Mouse (Mus musculus) limb, embryonic 13.5 days (tissue): ENCODE data around the gene Urm1. TPM values are rescaled to one million over a fixed set of nuclear protein-coding genes. Genes with fewer than 3 reads are reported as not detected.
A peak's percentile ranks its signal among the peaks of the same experiment; 100 is the strongest.

Experiments used
- ATAC-seq: fragments of 200-750 bp; cut with Nextera tagmentation; 2 replicates; pipeline ENCODE4 v1.8.0; 2017; ENCODE audit warnings: low read depth, moderate number of reproducible peaks, moderate TSS enrichment; ENCODE audit not compliant: low FRiP score
- H3K27ac ChIP-seq: fragments of 300-500 bp; sonication (generic); 2 replicates; pipeline ENCODE4 v1.5.1; 2015; ENCODE audit warnings: inconsistent platforms, mild to moderate bottlenecking, moderate library complexity
- H3K27me3 ChIP-seq: fragments of 300-500 bp; sonication (generic); 2 replicates; pipeline ENCODE4 v1.6.1; 2015; ENCODE audit warnings: mild to moderate bottlenecking, inconsistent platforms
- H3K36me3 ChIP-seq: fragments of 300-500 bp; sonication (generic); 2 replicates; pipeline ENCODE4 v1.6.1; 2015; ENCODE audit warnings: inconsistent platforms, mild to moderate bottlenecking, moderate library complexity
- H3K4me1 ChIP-seq: fragments of 300-500 bp; sonication (generic); 2 replicates; pipeline ENCODE4 v1.6.1; 2015; ENCODE audit warnings: inconsistent platforms
- H3K4me2 ChIP-seq: fragments of 300-500 bp; sonication (generic); replicated peaks from 2 replicates; pipeline ENCODE4 v1.6.1; 2015; ENCODE audit warnings: inconsistent platforms, mild to moderate bottlenecking, moderate library complexity
- H3K4me3 ChIP-seq: fragments of 300-500 bp; sonication (generic); 2 replicates; pipeline ENCODE4 v1.5.1; 2015; ENCODE audit warnings: moderate library complexity, mild to moderate bottlenecking, inconsistent platforms
- H3K9ac ChIP-seq: fragments of 300-500 bp; sonication (generic); 2 replicates; pipeline ENCODE4 v1.6.1; 2015; ENCODE audit warnings: mild to moderate bottlenecking, inconsistent platforms
- H3K9me3 ChIP-seq: fragments of 300-500 bp; sonication (generic); 2 replicates; pipeline ENCODE4 v1.6.1; 2016; ENCODE audit warnings: inconsistent platforms
- WGBS: fragments of 180-500 bp; shearing (Covaris S2); methylation state at CpG from one replicate; pipeline ENCODE4 v1.1.7; 2015; 5-methylcytosine and 5-hydroxymethylcytosine counted together
- polyA plus RNA-seq: library from polyadenylated mRNA; unstranded; fragments of >200 nt; fragmentation: Nextera tagmentation; extraction: Ambion mirVana; gene quantifications from 2 replicates; pipeline ENCODE4 v1.2.1, GENCODE M21; 2015

The Urm1 gene
- polyA plus RNA-seq, 1 experiment from 2014 or later, result 27.2 TPM

- Histone ChIP-seq H3K27me3 (peaks cover 19% of the 10 kb centered on the region), H3K9ac (no peak overlapping the region), H3K27ac (no peak overlapping the region), H3K4me1 (0 out of 2 replicates have a peak, but pooled peaks cover 6% of the 10 kb centered on the region), H3K36me3 (no peaks in the 10 kb centered on the region), H3K4me3 (no peak overlapping the region), H3K9me3 (no peaks in the 10 kb centered on the region), H3K4me2 (no peak overlapping the region)
- 76% methylated on average over 10 of the region's 10 CpGs for WGBS
- ATAC-seq, result no peak
Measured at GRCm38 (mm10) chr2:29855585-29856210, 35.8 kb downstream of the Urm1 start.

- 14% methylated on average over 19 of the region's 19 CpGs for WGBS
- H3K36me3 ChIP-seq, result no peaks in the 10 kb centered on the region
- H3K4me2 ChIP-seq, result no peak overlapping the region
- peaks cover 19% of the 10 kb centered on the region for H3K27me3 ChIP-seq
- peak overlapping the region; percentile 19; the same call in 1 of the 2 replicates for H3K9ac ChIP-seq
- no peak overlapping the region for H3K27ac ChIP-seq
- H3K4me3 ChIP-seq, result no peak overlapping the region
- ATAC-seq, result no peak
- H3K4me1 ChIP-seq, result 0 out of 2 replicates have a peak, but pooled peaks cover 6% of the 10 kb centered on the region
- no peaks in the 10 kb centered on the region for H3K9me3 ChIP-seq
Measured at GRCm38 (mm10) chr2:29856451-29857260, 36.8 kb downstream of the Urm1 start.

- H3K27me3 ChIP-seq, result peaks cover 19% of the 10 kb centered on the region
- ATAC-seq, result no peak
- H3K4me2 ChIP-seq, result no peak overlapping the region
- WGBS, result 36% methylated on average over 2 of the region's 2 CpGs
- no peak overlapping the region for H3K4me3 ChIP-seq
- H3K4me1 ChIP-seq, result 0 out of 2 replicates have a peak, but pooled peaks cover 6% of the 10 kb centered on the region
- no peaks in the 10 kb centered on the region for H3K36me3 ChIP-seq
- H3K9ac ChIP-seq, result no peak overlapping the region
- no peaks in the 10 kb centered on the region for H3K9me3 ChIP-seq
- no peak overlapping the region for H3K27ac ChIP-seq
Measured at GRCm38 (mm10) chr2:29857341-29857740, 37.5 kb downstream of the Urm1 start.

GRCm38 (mm10) chr2:29857967-29858366, 38.1 kb downstream of the Urm1 start:
- no peak for ATAC-seq
- Histone ChIP-seq H3K4me1 (0 out of 2 replicates have a peak, but pooled peaks cover 6% of the 10 kb centered on the region), H3K27ac (no peak overlapping the region), H3K4me3 (no peak overlapping the region), H3K9me3 (no peaks in the 10 kb centered on the region), H3K36me3 (no peaks in the 10 kb centered on the region), H3K4me2 (no peak overlapping the region), H3K9ac (0 out of 2 replicates have a peak overlapping the region, but pooled peaks have one; percentile 19), H3K27me3 (peaks cover 19% of the 10 kb centered on the region)
- 50% methylated on average over 5 of the region's 5 CpGs for WGBS

GRCm38 (mm10) chr2:29858748-29859473, 39.0 kb downstream of the Urm1 start:
- no peak for ATAC-seq
- H3K9ac ChIP-seq, result 0 out of 2 replicates have a peak overlapping the region, but pooled peaks have one; percentile 19
- H3K4me2 ChIP-seq, result no peak overlapping the region
- no peak overlapping the region for H3K27ac ChIP-seq
- H3K27me3 ChIP-seq, result peaks cover 19% of the 10 kb centered on the region
- 11% methylated on average over 5 of the region's 5 CpGs for WGBS
- no peak overlapping the region for H3K4me3 ChIP-seq
- no peaks in the 10 kb centered on the region for H3K9me3 ChIP-seq
- H3K36me3 ChIP-seq, result no peaks in the 10 kb centered on the region
- 0 out of 2 replicates have a peak, but pooled peaks cover 6% of the 10 kb centered on the region for H3K4me1 ChIP-seq

GRCm38 (mm10) chr2:29865125-29865524, 45.2 kb downstream of the Urm1 start:
- no peak overlapping the region for H3K9ac ChIP-seq
- ATAC-seq, result no peak
- no peak overlapping the region for H3K4me3 ChIP-seq
- no peak overlapping the region for H3K4me2 ChIP-seq
- H3K4me1 ChIP-seq, result peaks cover 11% of the 10 kb centered on the region
- WGBS, result 65% methylated on average over 4 of the region's 4 CpGs
- no peaks in the 10 kb centered on the region for H3K9me3 ChIP-seq
- H3K27ac ChIP-seq, result no peak overlapping the region
- no peaks in the 10 kb centered on the region for H3K36me3 ChIP-seq
- no peaks in the 10 kb centered on the region for H3K27me3 ChIP-seq

- Histone ChIP-seq H3K4me3 (peak within 1 kb of the TSS; percentile 64), H3K9me3 (no peaks in the 10 kb centered on the region), H3K4me2 (peak within 1 kb of the TSS; percentile 95), H3K27ac (peak within 1 kb of the TSS; percentile 72), H3K27me3 (no peaks in the 10 kb centered on the region), H3K9ac (peak within 1 kb of the TSS; percentile 84), H3K4me1 (peaks cover 22% of the 10 kb centered on the region), H3K36me3 (peaks cover 15% of the 10 kb centered on the region)
- under 1% methylated on average over 42 of the region's 44 CpGs for WGBS
- ATAC-seq, result peak; percentile 93
Measured at GRCm38 (mm10) chr2:29868949-29869645, 49.2 kb downstream of the Urm1 start, which contains the start of gene Cercam. Gene Cercam, plus strand, starts transcription at chr2:29869164.

- ATAC-seq, result no peak; the same call in none of the 2 replicates
- Histone ChIP-seq H3K4me3 (peak overlapping the region; percentile 64), H3K4me1 (peaks cover 22% of the 10 kb centered on the region), H3K27me3 (no peaks in the 10 kb centered on the region), H3K9me3 (no peaks in the 10 kb centered on the region), H3K36me3 (peaks cover 15% of the 10 kb centered on the region), H3K4me2 (peak overlapping the region; percentile 95), H3K27ac (peak overlapping the region; percentile 65; the same call in 1 of the 2 replicates), H3K9ac (peak overlapping the region; percentile 84)
- WGBS, result 2% methylated on average over 17 of the region's 17 CpGs
Measured at GRCm38 (mm10) chr2:29869646-29870451, 50.0 kb downstream of the Urm1 start.

- no peaks in the 10 kb centered on the region for H3K27me3 ChIP-seq
- H3K4me1 ChIP-seq, result peaks cover 22% of the 10 kb centered on the region
- H3K4me3 ChIP-seq, result no peak overlapping the region
- no peak overlapping the region for H3K9ac ChIP-seq
- peaks cover 28% of the 10 kb centered on the region for H3K36me3 ChIP-seq
- H3K9me3 ChIP-seq, result no peaks in the 10 kb centered on the region
- H3K4me2 ChIP-seq, result no peak overlapping the region
- 93% methylated on average over 10 of the region's 10 CpGs for WGBS
- no peak overlapping the region for H3K27ac ChIP-seq
- no peak for ATAC-seq
Measured at GRCm38 (mm10) chr2:29872581-29873295, 52.9 kb downstream of the Urm1 start.

GRCm38 (mm10) chr2:29873801-29874200, 53.9 kb downstream of the Urm1 start:
- Histone ChIP-seq H3K27me3 (no peaks in the 10 kb centered on the region), H3K4me3 (no peak overlapping the region), H3K27ac (no peak overlapping the region), H3K4me1 (peaks cover 19% of the 10 kb centered on the region), H3K36me3 (peaks cover 34% of the 10 kb centered on the region), H3K9me3 (no peaks in the 10 kb centered on the region), H3K4me2 (no peak overlapping the region), H3K9ac (no peak overlapping the region)
- ATAC-seq, result no peak
- 88% methylated on average over 4 of the region's 4 CpGs for WGBS
